Mouse (Mus musculus): ENCODE data around the gene Twist1. TPM values are rescaled to one million over a fixed set of nuclear protein-coding genes. Genes with fewer than 3 reads are reported as not detected.

The Twist1 gene
- polyA plus RNA-seq (2021; fragmentation: Nextera tagmentation) = 0.89 and 1.1 TPM in 2 replicates
- long read RNA-seq, experiment 1 = 0 reads
- long read RNA-seq, experiment 2 = 0 reads

GRCm38 (mm10) chr12:33957400-33958240 is at the start of gene Twist1:
Gene Twist1 (plus strand): TSS chr12:33957671.

GRCm38 (mm10) chr12:33928331-33929192 is 28.9 kb upstream of the Twist1 start, which contains the start of gene Ferd3l:
Gene Ferd3l (plus strand): TSS chr12:33928425.

Other genes with a start within 250 kb of the Twist1 start
- gene Ferd3l, start 29.2 kb upstream of the Twist1 start, polyA plus RNA-seq (2021; fragmentation: Nextera tagmentation) = not detected in 2 replicates